Mouse (Mus musculus) cerebellum, postnatal 14 days (tissue): ENCODE measurements around the gene Spi1.
A peak's percentile ranks its signal among the peaks of the same experiment; 100 is the strongest.
"Not testable (repeated sequence)": the region's sequence is repeated elsewhere in the genome, so short reads cannot be mapped to it uniquely, and the experiment has no call there.

ENCODE experiments used
- DNase-seq, 2 experiments: peaks; one replicate each; pipeline ENCODE4 v3.0.0; 2021; ENCODE audit warnings: mixed read lengths in 2 of 2

Spi1 gene

DNA sequence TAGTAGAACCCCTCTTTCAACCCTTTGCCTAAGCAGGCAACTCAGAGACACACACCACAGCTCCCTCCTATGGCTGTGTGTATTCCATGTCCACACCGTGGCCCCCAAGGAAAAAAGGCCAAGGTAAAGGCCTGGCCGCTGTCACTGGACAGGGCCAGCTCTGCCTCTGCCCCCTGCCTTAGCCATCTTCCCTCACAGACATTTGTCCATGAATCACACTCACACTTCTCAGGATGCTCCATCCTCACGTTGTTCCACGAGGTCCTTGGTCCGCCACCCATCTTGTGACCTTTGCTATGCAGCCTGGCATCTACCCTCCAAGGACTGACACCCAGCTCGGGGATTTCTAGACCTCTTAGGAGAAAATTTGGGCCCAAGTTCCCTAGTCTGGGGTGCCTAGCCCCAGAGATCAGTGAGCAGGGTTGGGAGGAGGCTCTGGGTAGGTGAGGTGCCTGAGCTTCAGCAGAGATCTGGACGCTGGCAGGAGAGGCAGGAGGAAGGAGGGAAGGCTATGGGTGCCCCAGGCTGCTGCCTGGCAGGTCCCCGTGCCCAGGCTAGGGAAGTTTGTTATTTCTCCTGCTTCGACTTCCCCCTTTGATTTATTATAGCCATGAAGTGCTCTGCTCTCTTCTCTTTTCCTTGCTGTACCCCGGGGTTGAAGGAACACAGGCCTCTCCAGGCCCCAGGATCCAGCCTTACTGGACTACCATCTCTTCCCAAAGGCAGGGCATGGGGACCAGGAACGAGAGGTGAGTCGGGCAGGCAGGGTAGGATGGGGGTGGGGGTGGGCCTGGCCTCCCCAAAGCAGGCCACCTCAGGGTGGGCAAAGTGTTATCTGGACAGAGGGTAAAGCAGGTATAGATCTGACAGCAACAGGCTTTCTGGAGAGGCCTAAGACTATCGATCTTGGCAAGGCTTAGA is at the start of gene Spi1:
Gene Spi1, plus strand, starts transcription at position 616 of the 921 bp plus-strand sequence.
- no peak for DNase-seq

- no peak for DNase-seq
Observed at GRCm38 (mm10) chr2:91033000-91033399, 49.2 kb upstream of the Spi1 start.

DNA sequence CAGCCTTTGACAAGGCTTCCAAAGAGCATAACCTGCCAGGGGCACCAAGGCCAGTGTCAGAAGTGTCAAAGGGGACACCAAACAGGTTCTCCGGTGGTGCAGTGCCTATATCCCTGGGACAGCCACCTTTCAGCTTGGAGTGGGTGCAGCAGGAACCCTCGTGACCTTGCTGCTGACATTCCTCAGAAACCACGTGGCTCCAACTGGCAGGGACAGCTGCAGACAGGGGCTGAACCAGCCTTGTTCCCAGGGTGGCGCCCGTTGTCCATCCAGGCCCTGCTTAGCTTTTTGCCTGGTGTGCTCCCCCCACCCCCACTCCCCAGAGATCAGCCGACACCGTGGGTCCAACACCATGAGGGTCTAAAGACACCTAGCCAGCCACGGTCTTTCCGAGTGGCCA is 46.8 kb upstream of the Spi1 start, which contains the start of gene Rapsn:
Gene Rapsn, plus strand, starts transcription at position 236 of the 400 bp plus-strand sequence.
- DNase-seq: no peak

GRCm38 (mm10) chr2:91041786-91042185 is 40.4 kb upstream of the Spi1 start:
- no peak for DNase-seq

DNA sequence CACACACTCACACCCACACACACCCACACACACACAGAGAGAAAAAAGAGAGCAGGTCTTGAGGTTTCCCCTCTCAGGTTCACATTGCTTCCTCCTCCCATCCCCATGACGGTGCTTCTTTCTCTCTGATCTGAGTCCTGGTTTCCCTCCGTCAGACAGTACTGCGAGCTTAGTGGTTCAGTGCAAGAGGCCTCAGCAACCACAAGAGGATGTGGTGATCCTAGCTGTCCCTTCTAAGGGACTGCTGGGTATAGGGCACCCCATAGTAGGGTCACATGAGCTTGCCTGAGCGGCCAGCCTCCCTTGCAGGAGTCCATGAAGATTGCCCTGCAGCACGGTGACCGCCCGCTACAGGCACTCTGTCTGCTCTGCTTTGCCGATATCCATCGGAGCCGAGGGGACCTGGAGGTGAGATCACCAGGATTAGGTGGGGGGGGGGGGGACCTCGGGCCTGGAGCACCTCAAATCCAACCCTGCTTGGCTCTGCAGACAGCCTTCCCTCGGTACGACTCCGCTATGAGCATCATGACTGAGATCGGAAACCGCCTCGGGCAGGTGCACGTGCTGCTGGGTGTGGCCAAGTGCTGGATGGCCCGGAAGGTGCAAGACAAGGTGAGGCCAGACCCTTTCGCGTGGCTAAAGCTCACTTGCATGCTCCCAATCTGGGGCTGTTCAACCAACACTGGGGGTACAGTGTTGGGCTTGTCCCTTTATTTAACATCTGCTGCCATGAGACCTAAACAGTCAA is 39.4 kb upstream of the Spi1 start:
- DNase-seq: no peak

DNA sequence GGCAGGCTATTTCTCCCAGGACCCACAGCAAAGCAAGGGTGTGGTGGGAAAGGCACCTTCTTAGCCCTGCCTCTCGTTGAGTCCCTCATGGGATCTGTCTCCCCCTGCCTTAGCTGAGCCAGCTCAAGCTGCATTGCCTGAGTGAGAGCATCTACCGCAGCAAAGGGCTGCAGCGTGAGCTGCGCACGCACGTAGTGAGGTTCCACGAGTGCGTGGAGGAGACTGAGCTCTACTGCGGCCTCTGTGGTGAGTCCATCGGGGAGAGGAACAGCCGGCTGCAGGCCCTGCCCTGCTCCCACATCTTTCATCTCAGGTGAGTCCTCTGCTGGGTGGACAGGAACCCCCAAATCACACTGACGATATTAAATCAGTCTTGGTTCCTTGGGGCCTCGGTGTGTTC is 37.5 kb upstream of the Spi1 start:
- no peak for DNase-seq

DNA sequence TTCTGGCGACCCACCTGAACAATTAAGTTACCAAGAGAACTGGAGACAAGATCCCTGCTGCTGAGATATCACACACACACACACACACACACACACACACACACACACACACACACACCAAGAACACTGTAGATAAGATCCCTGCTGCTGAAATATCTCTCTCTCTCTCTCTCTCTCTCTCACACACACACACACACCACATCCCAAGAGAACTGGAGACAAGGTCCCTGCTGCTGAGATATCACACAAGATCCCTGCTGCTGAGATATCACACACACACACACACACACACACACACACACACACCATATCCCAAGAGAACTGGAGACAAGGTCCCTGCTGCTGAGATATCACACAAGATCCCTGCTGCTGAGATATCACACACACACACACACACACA is 36.4 kb upstream of the Spi1 start:
- DNase-seq: not testable (repeated sequence)

DNA sequence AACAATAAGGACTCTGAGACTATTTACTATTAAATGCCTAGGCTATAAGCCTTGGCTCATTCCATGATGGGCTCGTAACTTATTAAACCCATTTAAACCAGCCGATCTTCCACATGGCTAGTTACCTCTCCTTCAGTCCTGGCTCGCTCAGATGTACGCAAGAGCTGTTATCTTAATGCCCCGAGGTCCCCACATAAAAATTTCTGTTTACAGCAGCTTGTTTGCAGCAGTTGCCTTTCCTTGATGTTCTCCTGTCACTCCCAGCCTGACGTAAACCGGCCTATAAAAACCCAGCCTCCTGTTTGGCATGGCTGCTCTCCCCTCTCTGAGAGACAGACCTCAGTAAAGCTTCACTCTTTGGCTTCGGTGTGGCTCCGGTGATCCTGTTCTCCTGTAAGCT is 34.8 kb upstream of the Spi1 start:
- DNase-seq: no peak

DNA sequence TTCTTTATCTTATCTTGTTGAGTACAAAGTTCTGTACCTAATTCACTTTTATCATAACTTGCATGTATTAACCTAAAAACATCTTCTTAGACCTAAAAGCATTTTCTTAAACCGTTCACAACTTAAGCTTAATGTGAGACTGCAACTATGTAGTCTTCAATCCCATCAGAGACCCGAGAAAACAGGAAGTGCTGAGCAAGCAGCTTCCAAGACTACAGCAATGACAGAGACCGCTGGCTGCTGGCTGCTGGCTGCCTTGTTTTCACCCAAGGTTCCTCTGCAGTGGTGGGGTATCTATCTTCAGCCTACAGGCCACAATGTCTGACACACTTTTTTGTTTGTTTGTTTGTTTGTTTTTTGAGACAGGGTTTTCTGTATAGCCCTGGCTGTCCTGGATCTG is 30.3 kb upstream of the Spi1 start:
- DNase-seq: no peak

DNA sequence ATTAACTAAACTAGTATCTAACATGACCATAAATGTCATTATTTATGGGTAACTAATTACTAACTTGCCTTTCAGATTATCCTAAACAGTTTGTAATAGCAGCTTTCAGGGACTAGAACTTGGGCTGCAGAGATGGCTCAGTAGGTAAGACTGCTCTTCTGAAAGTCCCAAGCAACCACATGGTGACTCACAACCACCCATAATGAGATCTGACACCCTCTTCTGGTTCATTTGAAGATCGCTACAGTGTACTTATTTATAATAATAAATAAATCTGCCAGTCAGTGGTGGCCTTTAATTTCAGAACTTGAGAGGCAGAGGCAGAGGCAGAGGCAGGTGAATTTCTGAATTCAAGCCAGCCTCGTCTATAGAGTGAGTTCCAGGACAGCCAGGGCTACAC is 29.4 kb upstream of the Spi1 start:
- no peak for DNase-seq

GRCm38 (mm10) chr2:91053181-91053933 is 28.8 kb upstream of the Spi1 start:
- DNase-seq: no peak

GRCm38 (mm10) chr2:91053934-91054382 is 28.2 kb upstream of the Spi1 start, which contains the start of gene Psmc3:
Gene Psmc3 (plus strand): TSS chr2:91054009.
- peak; percentile 99 for DNase-seq

- no peak for DNase-seq
Observed at GRCm38 (mm10) chr2:91058435-91058834, 23.8 kb upstream of the Spi1 start.

DNA sequence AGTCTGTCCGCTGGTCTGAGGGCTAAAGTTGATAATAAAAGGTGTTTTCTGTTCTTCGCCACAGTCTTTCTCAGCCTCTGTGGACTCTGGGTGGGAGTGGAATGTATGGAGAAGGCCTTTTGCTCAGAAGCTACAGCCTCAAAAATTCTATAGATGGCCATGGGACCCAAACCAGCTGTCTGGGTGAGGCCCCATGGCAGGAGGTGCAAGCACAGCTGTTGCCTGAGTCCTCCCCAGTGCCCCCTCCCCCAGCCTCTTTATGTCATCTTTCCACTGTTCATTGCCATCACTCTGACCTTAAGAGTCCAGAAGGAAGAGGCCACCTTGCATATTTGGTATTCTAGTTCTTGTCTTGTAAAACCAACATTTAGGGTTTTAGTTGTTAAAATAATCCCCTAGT is 22.8 kb upstream of the Spi1 start:
- no peak for DNase-seq

DNA sequence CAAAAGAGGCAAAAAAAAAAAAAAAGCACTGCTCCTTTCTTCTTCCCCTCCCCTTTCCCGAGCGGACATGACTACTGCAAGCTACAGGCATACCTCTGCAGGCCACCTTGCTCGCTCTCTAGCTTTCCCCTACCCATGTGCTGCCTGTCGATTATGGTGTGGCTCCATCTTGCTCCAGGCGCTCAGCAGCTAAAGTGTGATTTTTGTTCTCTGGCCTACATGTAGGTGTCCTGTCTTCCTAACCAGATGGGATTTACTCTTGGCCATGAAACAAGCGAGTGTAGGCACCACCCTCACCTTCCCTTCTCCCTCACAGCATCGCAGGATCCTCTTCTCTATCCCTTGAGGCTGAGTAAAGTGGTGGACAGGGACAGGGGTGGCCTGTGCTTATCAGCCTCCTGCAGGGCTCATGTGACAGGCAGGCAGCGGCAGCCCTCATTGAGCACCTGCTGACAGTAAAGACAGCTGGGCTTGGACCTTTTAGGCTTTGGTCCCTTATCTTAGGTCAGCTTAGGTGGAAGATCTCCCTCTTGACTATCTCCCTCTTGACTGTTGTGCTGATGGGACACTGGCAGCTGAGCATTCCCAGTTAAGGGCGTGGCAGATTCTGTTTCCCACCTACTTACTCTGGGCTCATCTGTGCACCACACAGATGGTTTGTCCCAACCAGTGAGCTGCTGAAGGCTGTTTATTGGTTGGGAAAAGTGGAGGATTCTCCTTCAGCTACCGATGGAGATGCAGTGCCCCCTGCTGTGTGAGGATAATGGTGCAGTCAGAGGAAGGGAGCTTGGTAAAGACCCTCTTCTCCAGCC is 21.4 kb upstream of the Spi1 start:
- DNase-seq: peak; percentile 34 to 65

DNA sequence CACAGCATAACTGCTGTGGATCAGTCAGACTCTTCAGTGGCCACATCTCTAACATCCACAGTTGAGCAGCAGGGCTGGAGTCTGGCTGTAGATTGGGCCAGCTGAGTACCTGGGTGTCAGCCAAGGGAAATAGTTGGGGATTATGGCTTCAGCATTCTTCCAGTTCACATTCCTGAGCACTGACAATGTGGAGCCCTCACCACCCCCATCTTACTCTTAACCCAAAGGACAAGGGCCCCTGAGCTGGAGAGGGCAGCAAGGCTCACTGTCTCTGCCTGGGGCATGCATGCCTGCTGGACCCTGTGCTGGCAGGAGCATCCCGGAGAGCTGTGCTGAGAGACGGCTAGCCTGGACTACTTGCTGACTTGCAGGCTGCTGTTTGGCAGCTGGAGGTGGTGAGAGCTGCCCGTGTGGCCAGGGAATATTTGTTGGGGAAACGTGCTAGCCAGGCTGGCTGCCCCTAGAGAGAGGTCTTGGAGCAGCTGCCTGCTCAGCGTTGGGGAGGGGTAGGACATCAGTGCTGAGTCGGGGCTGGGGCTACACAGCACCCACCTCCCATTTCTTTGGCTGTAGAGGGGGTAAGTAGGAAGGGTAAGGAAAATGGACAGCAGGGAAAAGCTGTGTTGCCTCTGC is 20.2 kb upstream of the Spi1 start:
- no peak for DNase-seq

GRCm38 (mm10) chr2:91062779-91063606 is 19.2 kb upstream of the Spi1 start:
- DNase-seq: no peak

DNA sequence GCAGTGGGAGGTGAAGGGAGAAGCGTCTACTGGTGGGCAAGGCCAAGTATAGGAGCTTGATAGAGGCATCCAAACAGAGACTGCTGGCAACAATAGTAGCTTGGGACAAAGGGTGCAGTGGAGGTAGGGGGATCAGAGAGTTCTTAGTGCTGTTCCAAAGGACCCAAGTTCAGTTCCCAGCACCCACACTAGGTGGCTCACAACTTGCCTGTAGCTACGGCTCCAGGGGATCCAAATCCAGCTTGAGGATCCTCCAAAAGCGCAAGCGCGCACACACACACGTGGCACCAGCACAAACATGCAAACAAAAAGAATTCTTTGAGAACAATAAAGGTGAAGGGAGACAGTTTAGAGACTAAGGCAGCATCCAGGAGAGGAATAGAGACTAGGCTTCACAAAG is 18.0 kb upstream of the Spi1 start:
- DNase-seq: no peak

DNA sequence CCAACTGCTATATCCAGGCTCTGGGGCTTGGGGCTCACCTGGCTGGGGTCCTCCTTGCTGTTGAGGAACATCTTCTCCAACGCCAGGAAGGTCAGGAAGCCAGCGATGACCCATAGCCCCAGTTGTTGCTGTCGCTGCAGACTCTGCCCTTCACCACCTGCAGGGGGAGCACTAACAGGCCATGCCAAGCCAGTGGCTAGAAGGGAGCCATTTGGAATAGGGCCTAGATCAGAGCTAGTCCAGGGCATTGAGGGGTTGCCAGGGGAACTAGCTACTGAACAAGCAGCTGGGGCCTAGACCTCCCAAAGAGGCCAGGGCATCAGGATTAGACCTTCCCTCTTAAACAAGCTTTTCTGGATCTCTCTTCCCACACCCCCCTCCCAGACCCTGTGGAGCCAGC is 16.6 kb upstream of the Spi1 start:
- DNase-seq: peak; percentile 58 to 74

- peak; percentile 54 to 63 for DNase-seq
Observed at GRCm38 (mm10) chr2:91066455-91066854, 15.7 kb upstream of the Spi1 start.
